Mouse (Mus musculus) gastrocnemius, postnatal 10 days (tissue): Measurements from ENCODE around the gene Tle6. TPM values are rescaled to one million over a fixed set of nuclear protein-coding genes. Genes with fewer than 3 reads are reported as not detected.

Experiments used
- DNase-seq: peaks from one replicate; pipeline ENCODE4 v3.0.0; 2021; ENCODE audit warnings: mixed read lengths
- total RNA-seq, 2 experiments: library from RNA; stranded (reverse); gene quantifications; 2 replicates each; pipeline ENCODE4 v1.2.3; 2021

Tle6 gene
- total RNA-seq, 2 experiments from 2014 or later, result 2.2 to 3.1 TPM

DNA sequence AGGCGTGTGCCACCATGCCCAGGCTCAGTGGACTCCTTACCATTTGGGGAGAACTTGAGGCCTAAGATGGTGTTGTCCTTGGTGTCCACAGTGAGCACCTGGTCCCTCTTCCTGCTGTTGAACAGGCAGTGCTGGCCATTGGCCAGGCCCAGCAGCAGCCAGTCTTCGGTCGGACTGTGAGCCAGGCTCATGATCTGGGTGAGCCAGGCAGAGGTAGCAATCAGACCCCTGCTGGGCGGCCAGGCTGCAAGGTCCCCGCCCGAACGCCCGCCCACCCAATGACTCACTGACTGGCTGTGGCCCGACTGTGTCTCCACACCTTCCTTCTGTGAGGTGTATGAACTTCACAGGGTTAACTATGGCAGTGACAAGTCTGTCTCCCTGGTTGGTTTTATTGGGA, 9.0 kb downstream of the Tle6 start:
- DNase-seq, result no peak

GRCm38 (mm10) chr10:81588739-81589138, 12.1 kb downstream of the Tle6 start:
- no peak for DNase-seq

DNA sequence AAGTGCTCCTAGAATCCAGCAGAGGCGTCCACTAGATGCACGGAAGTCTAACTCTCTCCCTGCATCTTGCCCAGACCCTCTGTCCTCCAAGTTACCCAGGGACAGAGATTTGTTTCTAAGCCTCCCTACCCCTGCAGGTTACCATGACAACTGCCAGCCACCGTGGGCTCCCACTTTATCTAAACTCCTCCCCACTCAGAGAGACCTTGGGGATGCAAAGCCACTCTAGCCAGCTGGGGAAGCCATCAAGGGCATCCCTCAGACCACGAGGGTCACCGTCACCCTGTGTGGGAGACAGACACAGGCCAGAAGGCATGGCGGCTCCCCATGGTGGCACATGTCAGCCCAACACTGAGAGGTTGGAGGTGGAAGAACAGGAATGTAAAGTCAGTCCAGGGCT, 17.5 kb downstream of the Tle6 start:
- no peak for DNase-seq

DNA sequence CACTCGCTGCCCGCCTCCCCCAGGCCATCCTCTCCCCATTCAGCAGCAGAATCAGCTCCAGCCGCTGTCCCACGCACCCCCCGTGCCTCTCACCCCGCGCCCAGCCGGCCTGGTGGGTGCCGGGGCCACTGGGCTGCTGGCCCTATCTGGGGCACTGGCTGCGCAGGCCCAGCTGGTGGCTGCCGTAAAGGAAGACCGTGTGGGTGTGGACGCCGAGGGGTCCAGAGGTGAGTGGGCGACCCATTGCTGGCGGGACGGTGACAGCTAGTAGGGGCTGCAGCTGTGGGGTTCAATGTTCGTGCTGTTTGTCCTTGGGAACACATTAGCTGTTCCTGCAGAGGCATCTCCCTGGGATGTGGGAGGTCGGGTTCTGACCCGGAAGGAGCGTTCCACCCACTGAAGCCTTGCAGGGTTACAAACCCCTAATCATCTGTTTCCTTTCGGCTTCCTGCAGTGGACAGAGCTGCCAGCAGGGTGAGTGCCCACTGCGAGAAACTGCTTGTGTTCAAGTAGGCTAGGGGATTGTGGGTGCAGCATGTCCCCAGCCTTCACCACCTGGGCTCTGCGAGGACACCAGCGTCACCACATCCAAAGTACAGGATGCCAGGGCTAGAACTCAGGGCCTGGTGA, 20.3 kb downstream of the Tle6 start:
- no peak for DNase-seq

DNA sequence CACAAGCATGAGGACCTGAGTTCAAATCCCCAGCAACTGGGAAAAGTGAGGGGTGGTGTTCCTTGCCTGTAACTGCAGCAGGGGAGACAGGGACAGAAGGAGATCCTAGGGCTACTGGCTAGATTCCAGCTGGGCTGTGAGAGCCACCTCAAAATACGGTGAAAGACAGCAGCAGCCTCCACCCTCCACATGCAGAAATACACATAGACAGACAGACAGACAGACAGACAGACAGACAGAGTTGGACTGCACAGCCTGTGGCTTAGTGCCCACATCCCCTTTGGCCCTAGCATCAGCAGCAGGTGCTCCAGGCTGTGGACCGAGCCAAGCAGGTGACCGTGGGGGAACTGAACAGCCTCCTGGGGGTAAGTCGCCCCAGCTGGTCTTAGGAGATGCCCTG, 20.9 kb downstream of the Tle6 start:
- no peak for DNase-seq

GRCm38 (mm10) chr10:81575695-81576094, 25.2 kb downstream of the Tle6 start:
- DNase-seq, result no peak

DNA sequence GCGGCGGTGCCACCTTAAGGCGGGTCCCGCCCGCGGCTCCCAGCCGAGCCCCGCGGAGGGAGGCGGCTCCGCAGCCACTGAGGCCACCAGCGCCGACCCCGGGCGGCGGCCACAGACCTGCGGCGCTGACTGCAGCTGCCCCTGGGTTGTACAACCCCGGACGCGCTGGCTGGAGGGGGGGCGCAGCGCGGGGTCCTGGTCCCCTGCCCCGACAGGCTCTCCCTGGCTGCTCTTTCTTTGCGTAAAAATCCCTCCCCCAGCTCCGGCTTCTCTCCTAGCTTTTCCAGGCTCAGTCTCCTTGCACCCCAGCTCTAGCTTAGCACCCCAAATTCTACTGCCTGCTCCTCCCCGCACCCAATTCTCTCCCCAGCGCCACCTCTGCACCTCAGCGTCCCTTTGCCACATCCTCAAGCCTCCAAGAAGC, 25.7 kb downstream of the Tle6 start:
- DNase-seq, result peak; percentile 58

DNA sequence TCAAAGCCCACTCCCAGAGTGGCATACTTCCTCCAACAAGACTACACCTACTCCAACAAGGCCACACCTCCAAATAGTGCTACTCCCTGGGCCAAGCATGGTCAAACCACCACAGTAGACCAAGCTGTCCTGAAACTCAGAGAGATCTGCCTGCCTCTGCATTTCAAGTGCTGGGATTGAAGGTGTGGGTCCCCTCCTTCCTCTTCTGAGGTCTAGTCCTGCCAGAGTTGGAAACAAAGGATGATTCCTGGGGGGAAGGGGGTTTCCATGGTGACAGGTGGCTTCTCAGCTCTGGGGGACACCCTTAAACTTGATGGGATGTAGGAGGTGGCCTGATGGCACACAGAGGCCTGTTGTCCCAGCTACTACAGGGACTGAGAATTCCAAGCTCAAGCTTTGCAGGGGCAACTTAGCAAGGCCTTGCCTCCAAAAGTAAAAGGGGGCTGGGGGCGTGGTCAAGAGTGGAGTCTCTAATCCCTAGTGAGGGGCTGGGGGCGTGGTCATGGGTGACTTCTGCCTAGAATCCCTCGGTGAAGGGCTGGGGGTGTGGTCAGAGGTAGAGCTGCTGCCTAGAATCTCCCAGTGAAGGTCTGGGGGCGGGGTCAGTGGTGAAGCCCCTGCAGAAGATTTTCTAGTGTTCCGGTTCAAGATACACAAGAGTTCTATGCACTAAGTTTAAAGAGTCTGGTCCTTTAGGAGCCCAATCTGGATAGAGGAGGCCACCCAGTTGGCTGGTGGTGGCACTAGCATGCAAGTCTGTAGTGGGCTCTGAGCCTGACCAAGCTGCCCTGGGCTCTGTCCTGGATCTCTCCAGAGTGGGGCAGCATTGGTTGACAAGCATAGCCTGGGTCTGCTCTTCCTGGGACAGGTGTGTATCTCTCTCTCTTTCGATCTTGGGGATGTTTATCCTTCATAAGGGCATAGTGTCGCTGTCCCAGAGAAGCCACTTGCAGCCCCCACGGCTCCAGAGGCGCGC, 26.5 kb downstream of the Tle6 start, which contains the start of gene Tle2:
Gene Tle2, plus strand, starts transcription at position 481 of the 976 bp plus-strand sequence.
- no peak for DNase-seq

GRCm38 (mm10) chr10:81572975-81573374, 27.9 kb downstream of the Tle6 start:
- no peak for DNase-seq

GRCm38 (mm10) chr10:81572133-81572671, 28.7 kb downstream of the Tle6 start:
- no peak for DNase-seq

GRCm38 (mm10) chr10:81571501-81571876, 29.4 kb downstream of the Tle6 start:
- DNase-seq, result peak; percentile 97

GRCm38 (mm10) chr10:81570831-81571500, 29.9 kb downstream of the Tle6 start:
- peak; percentile 95 for DNase-seq

DNA sequence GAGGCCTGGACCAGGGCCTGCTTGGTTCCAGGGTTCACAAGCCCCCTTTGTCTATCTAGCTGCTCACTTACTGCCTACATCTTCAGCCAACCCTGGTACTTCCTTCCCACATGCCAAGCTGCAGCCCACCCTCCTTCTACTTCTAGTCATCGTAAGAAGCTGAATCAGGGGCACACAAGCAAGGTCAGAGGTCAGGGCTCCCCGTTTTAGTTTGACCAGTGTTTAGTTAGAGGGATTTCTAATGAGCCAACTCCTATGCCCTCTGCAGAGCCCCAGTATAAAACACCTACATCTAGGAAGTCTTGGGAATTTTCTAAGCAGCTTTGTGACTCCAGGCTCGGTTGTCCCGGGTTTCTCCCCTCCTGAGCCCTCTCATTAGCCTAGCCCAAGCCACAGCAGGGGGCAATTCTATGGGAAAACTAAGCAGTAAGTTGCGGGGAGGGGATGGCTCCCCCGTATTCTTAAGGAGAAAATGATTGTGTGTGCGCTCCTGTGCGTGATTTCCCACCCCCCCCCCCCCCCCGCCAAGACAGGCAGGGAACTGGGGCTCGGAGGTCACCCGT, 30.6 kb downstream of the Tle6 start:
- no peak for DNase-seq

GRCm38 (mm10) chr10:81569507-81570237, 31.2 kb downstream of the Tle6 start:
- no peak for DNase-seq

DNA sequence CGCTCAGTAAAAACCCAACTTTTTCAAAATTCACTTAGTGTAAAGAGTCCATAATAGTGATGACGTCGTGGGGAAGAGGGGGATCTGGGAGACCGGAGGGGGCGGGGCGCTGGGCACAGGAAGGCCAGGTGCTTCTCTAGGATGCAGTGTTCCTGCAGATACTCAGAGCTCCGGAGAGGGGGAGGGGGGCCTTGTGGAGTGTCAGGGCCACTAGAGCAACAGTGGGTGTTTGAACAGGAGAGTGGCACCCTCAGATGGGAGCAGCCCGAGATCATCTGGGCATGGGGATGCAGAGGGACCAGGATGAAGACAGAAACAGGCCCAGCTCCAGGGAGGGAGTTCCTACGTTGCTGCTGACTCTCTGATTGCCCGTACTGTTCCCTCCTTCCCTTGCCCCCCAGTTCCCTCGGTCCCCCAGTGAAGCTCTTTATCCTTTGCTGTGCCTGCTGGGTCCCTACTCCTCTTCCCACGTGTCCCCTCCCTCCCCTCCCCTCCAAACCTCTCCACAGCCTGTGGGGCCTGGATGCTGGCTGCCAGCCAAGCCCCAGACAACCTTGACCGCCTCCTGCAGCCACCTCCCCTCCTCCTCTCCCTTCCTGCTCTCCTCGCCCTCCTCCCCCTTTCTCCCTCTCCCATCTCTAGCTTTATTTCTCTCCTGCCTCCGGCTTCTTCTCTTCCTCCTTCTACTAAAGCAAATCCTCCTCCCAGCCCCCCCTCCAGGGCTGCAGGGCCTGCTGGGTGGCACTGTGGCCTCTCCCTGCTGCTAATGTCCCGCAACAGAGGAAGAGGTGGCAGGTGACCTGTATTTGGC, 32.3 kb downstream of the Tle6 start:
- no peak for DNase-seq

DNA sequence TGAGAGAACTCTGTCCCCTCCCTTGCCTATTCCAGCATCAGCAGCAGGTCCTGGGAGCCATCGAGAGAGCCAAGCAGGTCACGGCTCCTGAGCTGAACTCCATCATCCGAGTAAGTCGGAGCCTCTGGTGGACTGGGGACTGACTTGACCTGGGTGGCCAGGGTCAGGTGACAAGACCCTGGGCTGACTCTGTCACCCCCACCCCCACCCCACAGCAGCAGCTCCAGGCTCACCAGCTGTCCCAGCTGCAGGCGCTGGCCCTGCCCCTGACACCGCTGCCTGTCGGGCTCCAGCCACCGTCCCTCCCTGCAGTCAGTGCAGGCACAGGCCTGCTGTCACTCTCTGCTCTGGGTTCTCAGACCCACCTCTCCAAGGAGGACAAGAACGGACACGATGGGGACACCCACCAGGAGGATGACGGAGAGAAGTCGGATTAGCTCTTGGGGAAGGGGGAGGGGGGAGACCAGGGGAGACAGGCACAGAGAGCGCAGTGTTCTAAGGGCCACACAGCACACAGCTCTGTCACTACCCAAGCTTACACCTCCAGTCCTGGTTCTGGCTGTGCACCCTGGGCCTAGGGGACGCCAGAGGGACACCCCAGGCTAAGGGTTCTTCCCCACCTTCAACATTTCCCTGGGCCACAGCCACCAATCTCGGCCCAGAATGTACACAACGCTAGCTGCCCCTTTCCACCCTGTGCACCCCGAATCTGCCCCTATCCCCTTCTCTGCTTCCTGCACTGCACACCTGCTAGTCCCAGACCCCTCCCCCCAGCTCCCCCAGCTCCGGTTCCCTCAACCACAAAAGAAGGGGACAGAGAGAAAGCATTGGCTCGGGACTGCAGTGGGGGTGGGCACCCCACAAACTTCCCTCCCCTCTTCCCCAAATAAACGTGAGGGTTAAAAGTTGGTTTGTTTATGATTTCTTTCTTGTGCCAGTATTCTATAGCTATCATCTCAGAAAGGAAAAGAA, 35.3 kb downstream of the Tle6 start:
- DNase-seq, result no peak

GRCm38 (mm10) chr10:81564734-81565133, 36.1 kb downstream of the Tle6 start:
- DNase-seq, result peak; percentile 69

DNA sequence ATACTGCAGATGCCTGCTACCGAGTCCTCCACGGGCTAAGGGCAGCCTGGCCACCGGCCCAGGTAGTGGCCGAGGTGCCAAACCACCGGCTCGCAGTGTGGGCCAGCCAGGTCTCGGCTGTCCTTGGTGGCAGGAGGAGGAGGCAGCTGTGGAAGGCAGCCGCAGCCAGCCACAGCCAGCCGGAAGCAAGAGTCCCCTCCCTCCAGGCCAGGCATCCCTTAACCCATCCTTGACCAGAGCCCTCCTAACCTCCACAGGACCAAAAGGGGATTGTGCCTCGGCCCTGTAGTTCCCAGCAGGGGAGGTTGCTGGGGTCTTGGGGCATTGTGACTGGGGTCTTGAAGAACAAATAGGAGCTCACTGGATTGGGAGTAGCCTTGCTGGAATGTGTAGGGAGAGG, 36.7 kb downstream of the Tle6 start:
- peak; percentile 75 for DNase-seq

- no peak for DNase-seq
Measured at GRCm38 (mm10) chr10:81563481-81563880, 37.4 kb downstream of the Tle6 start.
